Comparison of ENCODE assay signal across 20 mouse cellular contexts in the genomic region with DNA sequence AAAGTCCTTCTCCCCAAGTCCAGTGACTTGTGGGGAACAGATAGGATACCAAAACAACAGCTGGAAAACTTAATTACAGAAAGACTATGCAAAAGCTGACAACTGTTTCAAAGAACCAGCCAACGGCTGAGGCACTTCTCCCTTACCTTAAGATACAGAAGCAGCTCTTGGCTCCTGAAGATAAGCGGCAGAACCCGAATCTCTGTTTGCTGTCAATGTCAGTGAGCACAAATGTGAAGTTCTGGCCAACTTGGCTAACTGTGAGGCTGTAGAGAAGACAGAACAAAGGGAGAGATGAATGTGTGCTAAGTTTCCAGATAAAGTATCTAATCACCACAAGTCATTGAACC.
DNase-seq lines count a peak whose midpoint lies in the region; ATAC-seq and TF ChIP-seq lines count a peak whose summit lies in the region.
"Had no signal": no experiment of that assay in that cellular context is flagged by ENCODE, and none has a peak within 500 bp of the region (broad histone marks: within the 10 kb centered on the region; RNA-seq: fewer than 3 reads in every experiment).

No protein-coding gene starts in this region.

- H3K4me3 ChIP-seq in heart, embryonic 14.5 days (ENCODE audit: control insufficient read depth in 1 of 2, insufficient read depth in 1 of 2, low read depth in 1 of 2, low read length in 2 of 2), result no peak overlapping the region
- no peak overlapping the region for H3K4me3 ChIP-seq in heart, adult 2 months
- H3K4me3 ChIP-seq in liver, embryonic 11.5 days (ENCODE audit: low read depth, low read length), result no peak overlapping the region
- H3K4me3 ChIP-seq: embryonic facial prominence, embryonic 15.5 days; forebrain, embryonic 13.5 days; hindbrain, embryonic 13.5 days; intestine, embryonic 15.5 days; lung, embryonic 15.5 days had no signal

- no peak for ATAC-seq in heart, embryonic 14.5 days (ENCODE audit: insufficient number of reproducible peaks, insufficient read depth, low FRiP score, low read depth)
- ATAC-seq in liver, embryonic 11.5 days (replicated peaks; ENCODE audit: low FRiP score), result peak; percentile 90
- ATAC-seq in megakaryocyte progenitor cell, adult 5-6 weeks (replicated peaks; ENCODE audit: poor library complexity), result peak; percentile 85
- ATAC-seq: forebrain, embryonic 13.5 days; intestine, embryonic 15.5 days; midbrain, embryonic 16.5 days had no signal

- H3K79me2 ChIP-seq in heart, adult 2 months (replicated peaks; ENCODE audit: control insufficient read depth, insufficient read depth, low read length), result no peaks in the 10 kb centered on the region

- H3K9me3 ChIP-seq in heart, embryonic 14.5 days (ENCODE audit: control insufficient read depth, low read length), result no peaks in the 10 kb centered on the region
- no peaks in the 10 kb centered on the region for H3K9me3 ChIP-seq in liver, embryonic 11.5 days (ENCODE audit: control insufficient read depth, low read length)
- H3K9me3 ChIP-seq: embryonic facial prominence, embryonic 15.5 days; forebrain, embryonic 13.5 days; hindbrain, embryonic 13.5 days; intestine, embryonic 15.5 days; lung, embryonic 15.5 days had no signal

- no peak for TF ChIP-seq CTCF in heart, adult 2 months (IDR thresholded peaks at IDR 0.05)

- H3K27ac ChIP-seq in heart, embryonic 14.5 days (replicated peaks in 1 of 2; ENCODE audit: control insufficient read depth in 1 of 2, insufficient read depth in 1 of 2, low read depth in 2 of 2, low read length in 2 of 2), result peak overlapping the region; percentile 12 to 37; a peak in 2 of 4 replicates
- H3K27ac ChIP-seq in heart, adult 2 months, result no peak overlapping the region
- H3K27ac ChIP-seq in liver, embryonic 11.5 days (ENCODE audit: low read depth, low read length), result peak overlapping the region; percentile 81
- H3K27ac ChIP-seq: embryonic facial prominence, embryonic 15.5 days; forebrain, embryonic 13.5 days; hindbrain, embryonic 13.5 days; intestine, embryonic 15.5 days; lung, embryonic 15.5 days; macrophage had no signal

- no peak for TF ChIP-seq EP300 in heart, adult 2 months (IDR thresholded peaks at IDR 0.05; ENCODE audit: insufficient read depth, low read depth, low read length)

- H3K4me1 ChIP-seq in heart, embryonic 14.5 days (ENCODE audit: control insufficient read depth in 2 of 2, insufficient read depth in 2 of 2, low read length in 2 of 2), result peaks cover 10 to 33% of the 10 kb centered on the region in 2 experiments
- peaks cover 1% of the 10 kb centered on the region; the same call in 1 of the 2 replicates for H3K4me1 ChIP-seq in heart, adult 2 months (ENCODE audit: control insufficient read depth, insufficient read depth, low read length)
- peaks cover 47% of the 10 kb centered on the region for H3K4me1 ChIP-seq in liver, embryonic 11.5 days (replicated peaks; ENCODE audit: control insufficient read depth, insufficient read depth, low read length)
- H3K4me1 ChIP-seq: embryonic facial prominence, embryonic 15.5 days; hindbrain, embryonic 13.5 days; lung, embryonic 15.5 days had no signal

- intact Hi-C loops in heart, adult 2 months (cut with DNase I), result no loop called here

- no peak for TF ChIP-seq POLR2A in heart, adult 2 months (IDR thresholded peaks at IDR 0.05; ENCODE audit: insufficient read depth, low read depth, low read length)

- WGBS in heart, embryonic 14.5 days, result 3% methylated on average over 3 of the region's 3 CpGs
- 33% methylated on average over 3 of the region's 3 CpGs for WGBS in heart, adult 2 months
- WGBS in liver, embryonic 11.5 days, result 8% methylated on average over 3 of the region's 3 CpGs

- H3K36me3 ChIP-seq in heart, embryonic 14.5 days (ENCODE audit: control insufficient read depth, insufficient read depth, low read length), result no peaks in the 10 kb centered on the region
- no peaks in the 10 kb centered on the region; the same call in none of the 2 replicates for H3K36me3 ChIP-seq in heart, adult 2 months (ENCODE audit: control insufficient read depth, insufficient read depth, low read length)
- H3K36me3 ChIP-seq in liver, embryonic 11.5 days (ENCODE audit: control insufficient read depth, insufficient read depth, low read length), result 0 out of 2 replicates have a peak, but pooled peaks cover 2% of the 10 kb centered on the region
- H3K36me3 ChIP-seq: hindbrain, embryonic 13.5 days; intestine, embryonic 15.5 days; lung, embryonic 15.5 days had no signal

- H3K9ac ChIP-seq in heart, embryonic 14.5 days (ENCODE audit: low read length), result no peak overlapping the region
- no peak overlapping the region for H3K9ac ChIP-seq in heart, adult 2 months (ENCODE audit: low read depth, low read length)
- no peak overlapping the region for H3K9ac ChIP-seq in liver, embryonic 11.5 days (ENCODE audit: low read depth, low read length)
- H3K9ac ChIP-seq: embryonic facial prominence, embryonic 15.5 days; forebrain, embryonic 13.5 days; hindbrain, embryonic 13.5 days; intestine, embryonic 15.5 days; lung, embryonic 15.5 days had no signal

- H3K4me2 ChIP-seq in heart, embryonic 14.5 days (ENCODE audit: low read length), result no peak overlapping the region
- peak overlapping the region; percentile 49 for H3K4me2 ChIP-seq in liver, embryonic 11.5 days
- H3K4me2 ChIP-seq: embryonic facial prominence, embryonic 15.5 days; forebrain, embryonic 13.5 days; hindbrain, embryonic 13.5 days; intestine, embryonic 15.5 days; lung, embryonic 15.5 days had no signal

- no peaks in the 10 kb centered on the region for H3K27me3 ChIP-seq in heart, embryonic 14.5 days (ENCODE audit: control insufficient read depth, insufficient read depth, low read length)
- H3K27me3 ChIP-seq in heart, adult 2 months (ENCODE audit: control insufficient read depth, insufficient read depth, low read length), result no peaks in the 10 kb centered on the region
- no peaks in the 10 kb centered on the region for H3K27me3 ChIP-seq in liver, embryonic 11.5 days (replicated peaks; ENCODE audit: control insufficient read depth, insufficient read depth, low read length)
- H3K27me3 ChIP-seq: embryonic facial prominence, embryonic 15.5 days; forebrain, embryonic 13.5 days; hindbrain, embryonic 13.5 days; intestine, embryonic 15.5 days; lung, embryonic 15.5 days had no signal

- DNase-seq in heart, adult 2 months, result no peak
- peak; percentile 73 for DNase-seq in c-Kit-positive CD71-positive TER-119-negative erythroid progenitor cells, embryonic 14.5 days (ENCODE audit: low read depth)
- no peak for DNase-seq in liver, embryonic 11.5 days (ENCODE audit: low spot score)
- no peak for DNase-seq in retina, embryonic 14.5 days (ENCODE audit: low spot score)
- no peak for DNase-seq in right cerebral cortex, adult 2 months (ENCODE audit: low spot score in 2 of 2)
- DNase-seq in adrenal gland, postnatal 14 days, result no peak
- DNase-seq: adrenal gland, postnatal 36 days; cerebellum, adult 9-11 months; embryo, embryonic 11 days; heart, postnatal 10 days; thymus, adult 18-20 months had no signal
